In genomic region chr13:83328488-83328887, GRCm38 (mm10) we compare ENCODE assay signal across 19 mouse cellular contexts.
"Had no signal": no experiment of that assay in that cellular context is flagged by ENCODE, and none has a peak within 500 bp of the region (broad histone marks: within the 10 kb centered on the region; RNA-seq: fewer than 3 reads in every experiment).

No protein-coding gene starts in this region.

- H3K27me3 ChIP-seq: kidney, embryonic 15.5 days; limb, embryonic 12.5 days; limb, embryonic 15.5 days; midbrain, embryonic 13.5 days; neural tube, embryonic 13.5 days had no signal

- H3K9me3 ChIP-seq: kidney, embryonic 15.5 days; limb, embryonic 12.5 days; limb, embryonic 15.5 days; midbrain, embryonic 13.5 days; neural tube, embryonic 13.5 days had no signal

- H3K9ac ChIP-seq: kidney, embryonic 15.5 days; limb, embryonic 12.5 days; limb, embryonic 15.5 days; liver, embryonic 14.5 days; midbrain, embryonic 13.5 days; neural tube, embryonic 13.5 days had no signal

- H3K4me1 ChIP-seq: kidney, embryonic 15.5 days; limb, embryonic 12.5 days; limb, embryonic 15.5 days; midbrain, embryonic 13.5 days had no signal

- H3K36me3 ChIP-seq: kidney, embryonic 15.5 days; limb, embryonic 12.5 days; limb, embryonic 15.5 days; midbrain, embryonic 13.5 days; neural tube, embryonic 13.5 days had no signal

- DNase-seq: kidney, adult 2 months; kidney, postnatal 14 days; kidney, postnatal 4 days; left cerebral cortex, postnatal 4 days; lung, adult 2 months; retina, postnatal 1 day; right cerebral cortex, postnatal 25 days; thymus, adult 2 months; thymus, postnatal 25 days had no signal

- ATAC-seq: intestine, postnatal 0 days; lung, postnatal 0 days; midbrain, embryonic 13.5 days had no signal

- H3K4me2 ChIP-seq: kidney, embryonic 15.5 days; limb, embryonic 12.5 days; limb, embryonic 15.5 days; liver, embryonic 11.5 days; midbrain, embryonic 13.5 days; neural tube, embryonic 13.5 days had no signal

- H3K27ac ChIP-seq: kidney, embryonic 15.5 days; limb, embryonic 12.5 days; limb, embryonic 15.5 days; liver, embryonic 14.5 days; macrophage; midbrain, embryonic 13.5 days; neural tube, embryonic 13.5 days had no signal

- H3K4me3 ChIP-seq: kidney, embryonic 15.5 days; limb, embryonic 12.5 days; limb, embryonic 15.5 days; midbrain, embryonic 13.5 days; neural tube, embryonic 13.5 days had no signal
